Comparison of ENCODE assay signal across 19 mouse cellular contexts in genomic region chr10:119575780-119576179, GRCm38 (mm10).
"Had no signal": no experiment of that assay in that cellular context is flagged by ENCODE, and none has a peak within 500 bp of the region (broad histone marks: within the 10 kb centered on the region; RNA-seq: fewer than 3 reads in every experiment).

No protein-coding gene starts in this region.

- H3K4me1 ChIP-seq: midbrain, embryonic 10.5 days; midbrain, embryonic 12.5 days; neural tube, embryonic 13.5 days; neural tube, embryonic 15.5 days had no signal

- H3K27me3 ChIP-seq: midbrain, embryonic 12.5 days; neural tube, embryonic 13.5 days; neural tube, embryonic 15.5 days had no signal

- H3K36me3 ChIP-seq: midbrain, embryonic 10.5 days; midbrain, embryonic 12.5 days; neural tube, embryonic 13.5 days; neural tube, embryonic 15.5 days had no signal

- ATAC-seq: midbrain, embryonic 16.5 days had no signal

- DNase-seq: lung, adult 18-20 months; lung, embryonic 14.5 days; lung, postnatal 10 days; lung, postnatal 4 days; midbrain, embryonic 14.5 days; retina, postnatal 1 day; right cerebral cortex, adult 18-20 months; right cerebral cortex, postnatal 25 days; right cerebral cortex, postnatal 4 days; spleen, adult 18-20 months; thymus, adult 2 months; thymus, postnatal 25 days; thymus, postnatal 4 days had no signal

- H3K9me3 ChIP-seq: midbrain, embryonic 10.5 days; midbrain, embryonic 12.5 days; neural tube, embryonic 13.5 days; neural tube, embryonic 15.5 days had no signal

- H3K4me2 ChIP-seq: lung, embryonic 14.5 days; midbrain, embryonic 12.5 days; neural tube, embryonic 13.5 days; neural tube, embryonic 15.5 days had no signal

- H3K9ac ChIP-seq: lung, embryonic 14.5 days; midbrain, embryonic 12.5 days; neural tube, embryonic 13.5 days; neural tube, embryonic 15.5 days had no signal

- H3K4me3 ChIP-seq: midbrain, embryonic 10.5 days; midbrain, embryonic 12.5 days; myocyte; neural tube, embryonic 13.5 days; neural tube, embryonic 15.5 days had no signal

- H3K27ac ChIP-seq: midbrain, embryonic 10.5 days; midbrain, embryonic 12.5 days; neural tube, embryonic 13.5 days; neural tube, embryonic 15.5 days had no signal
